Mouse (Mus musculus) embryonic fibroblast, embryonic 13.5 days (primary cell): Measurements from ENCODE around the gene Fam124b.

Experiments used
- CTCF ChIP-seq: IDR thresholded peaks from 2 replicates; pipeline ENCODE4 v1.5.1; 2011; ENCODE audit warnings: mild to moderate bottlenecking, control low read depth, low read length, moderate library complexity, borderline replicate concordance; ENCODE audit not compliant: insufficient read depth
- POLR2A ChIP-seq: IDR thresholded peaks from 2 replicates; pipeline ENCODE4 v1.6.1; 2011; ENCODE audit warnings: low read depth, mild to moderate bottlenecking, control low read depth, low read length, moderate library complexity

- TF ChIP-seq CTCF (no peak), POLR2A (no peak)
Measured at GRCm38 (mm10) chr1:80250247-80250646, 32.0 kb upstream of the Fam124b start.
